Mouse (Mus musculus) neutrophil, adult 5-6 weeks (primary cell): ENCODE data around the gene Ddhd1. TPM values are rescaled to one million over a fixed set of nuclear protein-coding genes. Genes with fewer than 3 reads are reported as not detected.
A peak's percentile ranks its signal among the peaks of the same experiment; 100 is the strongest.

Experiments used
- ATAC-seq: fragments of 151-379, 151-347 bp; 2 replicates; pipeline ENCODE4 v1.8.0; 2017; ENCODE audit warnings: mild to moderate bottlenecking, moderate TSS enrichment; ENCODE audit not compliant: insufficient number of reproducible peaks, poor library complexity, low FRiP score, severe bottlenecking; ENCODE audit errors: extremely low read depth
- total RNA-seq: library from RNA; stranded (forward); fragments of 200-1000 nt; gene quantifications from 2 replicates; pipeline ENCODE4 v1.2.3, GENCODE M21; 2017

The Ddhd1 gene
- total RNA-seq, 1 experiment from 2014 or later = 48.8 TPM

DNA sequence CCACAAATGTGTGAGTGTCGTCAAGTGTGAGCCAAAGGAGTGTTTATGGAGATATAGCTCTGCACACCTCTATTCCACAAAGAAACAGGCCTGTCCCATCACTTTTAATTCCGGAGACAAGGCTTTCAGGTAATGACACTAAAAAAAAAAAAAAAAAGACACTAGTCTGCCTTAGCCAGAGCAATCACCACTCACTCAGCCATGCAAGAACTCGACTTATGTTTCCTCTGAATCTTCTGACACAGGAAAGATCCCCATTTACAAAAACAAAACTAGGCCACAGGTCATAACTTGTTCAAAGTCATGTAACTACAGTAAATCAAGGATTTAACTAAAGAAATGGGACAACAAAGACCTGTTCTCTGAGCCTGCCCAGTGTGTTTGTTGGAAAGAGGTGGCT is 9.8 kb downstream of the Ddhd1 start:
- ATAC-seq = no peak

DNA sequence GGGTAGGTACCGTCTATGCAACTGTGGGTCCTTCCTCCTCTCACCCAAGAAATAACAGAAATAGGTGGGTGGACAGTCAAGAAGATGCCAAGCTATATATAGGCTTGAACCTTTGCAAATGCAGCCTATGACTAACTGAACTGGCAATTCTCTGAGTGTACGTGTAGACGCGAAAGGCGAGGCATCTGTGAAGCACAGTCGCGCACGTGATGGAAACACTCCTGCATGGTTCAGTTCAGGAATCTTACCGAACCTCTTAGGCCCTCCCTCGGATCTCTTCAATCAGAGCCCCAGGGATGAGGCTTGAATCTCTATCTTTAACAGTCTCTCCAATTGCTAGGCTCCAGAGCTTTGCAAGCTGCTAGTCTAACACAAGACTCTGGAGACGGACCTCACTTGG is 10.3 kb downstream of the Ddhd1 start:
- ATAC-seq = no peak

DNA sequence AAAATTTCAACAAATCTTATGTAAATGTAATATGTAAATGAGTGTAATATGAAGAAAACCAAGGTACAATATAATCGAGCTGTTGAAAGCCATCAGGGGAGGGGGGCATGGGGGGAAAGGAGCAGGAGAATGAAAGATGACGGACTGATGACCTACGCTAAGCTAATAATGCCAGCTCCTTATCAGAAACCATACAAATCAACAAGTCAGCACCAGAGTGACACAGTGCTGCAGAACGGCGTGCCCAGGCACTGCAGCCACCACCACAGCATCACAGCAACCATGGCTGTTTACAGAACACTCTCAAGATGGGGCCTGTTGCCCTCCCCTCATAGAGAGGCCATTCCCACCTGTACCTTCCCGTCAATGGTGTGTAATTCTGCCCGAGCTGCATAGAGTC is 10.8 kb downstream of the Ddhd1 start:
- ATAC-seq = no peak

DNA sequence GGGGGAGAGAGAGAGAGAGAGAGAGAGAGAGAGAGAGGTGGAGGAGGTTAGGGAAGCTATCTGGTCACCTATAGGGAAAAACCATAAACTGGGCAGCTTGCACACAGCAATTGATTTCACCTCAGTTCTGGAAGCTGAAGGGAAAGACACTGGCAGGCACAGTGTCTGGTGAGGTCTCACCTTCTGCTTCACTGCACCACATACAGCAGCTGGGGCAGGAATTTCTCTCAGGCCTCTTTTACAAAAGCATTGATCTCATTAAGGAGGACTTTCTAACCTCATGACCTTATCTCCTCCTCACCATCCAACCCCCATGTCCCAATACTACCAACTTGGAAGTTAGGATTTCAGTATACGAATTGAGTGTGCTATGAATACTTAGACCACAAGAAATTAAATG is 13.2 kb downstream of the Ddhd1 start:
- no peak for ATAC-seq

DNA sequence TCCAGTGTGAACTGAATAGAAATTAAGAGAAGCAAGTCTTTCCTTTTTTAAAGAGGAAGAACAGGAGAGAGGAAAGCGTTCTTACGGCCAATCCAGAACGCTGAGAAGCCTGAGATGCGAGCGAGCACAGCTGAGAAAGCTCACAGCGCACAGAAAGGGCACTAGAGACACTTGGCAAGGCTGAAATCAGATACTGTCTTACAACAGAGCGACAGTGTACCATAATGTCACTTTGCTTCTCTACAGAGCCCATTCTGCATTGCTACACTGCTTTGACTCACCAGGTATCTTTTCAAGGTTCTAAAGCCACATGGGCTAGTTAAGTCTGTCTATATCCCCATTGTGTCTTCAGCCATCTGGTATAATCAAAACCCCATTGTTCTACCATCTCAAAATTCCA is 13.7 kb downstream of the Ddhd1 start:
- ATAC-seq = no peak

DNA sequence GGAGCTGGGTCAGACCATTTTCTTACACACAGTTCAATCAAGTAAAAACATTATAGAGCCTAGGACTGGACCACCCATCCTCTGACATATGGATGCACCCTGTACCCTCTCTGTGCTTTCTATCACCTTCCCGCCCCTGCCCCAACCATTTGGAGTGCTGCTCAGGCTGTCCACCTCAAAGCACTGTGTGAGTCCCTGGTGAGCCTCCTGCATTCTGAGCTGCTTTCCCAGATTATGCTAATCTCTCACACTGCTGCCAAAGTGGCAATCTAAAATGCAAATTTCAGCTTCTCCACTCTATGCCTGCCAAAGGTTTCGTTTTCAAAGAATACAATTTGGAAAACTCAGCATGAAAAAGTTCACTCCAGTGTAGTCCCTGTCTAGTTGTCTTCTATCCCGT is 14.5 kb downstream of the Ddhd1 start:
- no peak for ATAC-seq

DNA sequence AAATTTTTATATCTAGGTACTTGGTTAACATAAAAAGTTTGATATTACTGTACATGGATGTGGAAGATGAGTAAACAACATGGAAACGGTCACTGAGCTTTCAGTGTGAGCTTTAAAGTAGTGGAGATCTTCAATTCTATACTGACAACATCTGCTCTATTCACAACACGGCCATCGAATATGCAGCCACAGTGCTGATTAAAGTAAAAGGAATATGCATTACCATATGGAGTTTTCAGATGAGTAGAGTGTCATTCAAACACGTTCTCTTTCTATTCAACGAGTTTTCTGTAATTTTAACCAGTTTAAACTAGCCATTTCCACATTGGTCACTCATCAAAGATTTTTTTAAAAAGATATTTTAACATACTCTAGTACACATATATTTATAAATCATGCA is 15.1 kb downstream of the Ddhd1 start:
- ATAC-seq = no peak

DNA sequence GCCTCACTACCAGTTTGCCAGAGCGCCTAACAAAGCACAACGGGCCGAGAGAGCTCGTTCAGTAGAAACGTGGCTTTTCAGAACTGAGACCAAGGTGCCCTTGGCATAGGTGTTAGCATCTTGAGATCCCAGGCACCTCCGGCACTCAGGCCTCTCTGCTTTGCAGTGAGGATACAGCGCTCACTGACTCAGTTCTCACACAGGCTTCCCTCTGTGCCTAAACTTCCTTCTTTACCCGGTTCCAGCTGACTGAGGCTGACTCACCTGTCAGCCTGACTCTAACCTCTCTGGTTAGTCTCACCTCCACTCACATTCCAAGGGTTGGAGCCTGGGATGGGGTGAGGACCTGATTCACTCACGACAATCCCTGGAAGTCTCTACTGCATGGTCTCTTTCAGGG is 15.7 kb downstream of the Ddhd1 start:
- no peak for ATAC-seq

DNA sequence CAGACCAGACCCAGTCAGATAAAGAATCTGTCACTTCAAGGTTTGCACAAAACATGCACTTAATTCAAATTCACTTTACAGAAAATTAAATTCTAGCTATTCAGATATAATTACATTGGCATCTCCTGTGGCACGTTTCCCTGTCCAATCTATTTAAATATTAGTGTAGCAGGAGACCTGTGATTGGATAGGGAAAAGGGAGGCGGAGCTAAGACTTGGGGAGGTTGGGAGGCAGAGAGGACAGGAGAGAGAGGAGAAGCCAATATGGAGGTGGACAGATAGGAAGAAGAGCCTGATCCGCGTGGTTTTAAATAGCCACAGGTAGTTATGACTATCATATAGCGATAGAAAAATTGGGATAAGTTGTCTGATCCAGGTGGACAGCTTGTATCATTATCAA is 19.2 kb downstream of the Ddhd1 start:
- ATAC-seq = no peak

DNA sequence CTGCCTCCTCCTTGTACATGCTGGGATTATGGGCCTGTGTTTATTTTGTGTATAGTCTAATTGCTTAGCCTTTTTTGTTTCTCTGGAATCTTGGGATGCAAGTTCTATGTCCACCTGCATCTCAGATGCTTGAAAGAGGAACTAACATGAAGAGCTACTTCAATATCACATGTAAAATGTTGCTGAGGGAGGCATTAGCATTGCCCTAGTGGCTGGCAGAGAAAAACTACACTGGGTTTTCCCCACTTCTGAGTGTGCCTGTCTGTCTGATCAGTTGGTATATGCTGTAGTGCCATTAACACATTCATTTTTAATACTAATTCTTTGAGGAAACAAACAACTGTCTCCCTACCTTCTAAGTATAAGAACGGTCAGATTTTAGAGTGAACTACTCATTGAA is 22.4 kb downstream of the Ddhd1 start:
- no peak for ATAC-seq

DNA sequence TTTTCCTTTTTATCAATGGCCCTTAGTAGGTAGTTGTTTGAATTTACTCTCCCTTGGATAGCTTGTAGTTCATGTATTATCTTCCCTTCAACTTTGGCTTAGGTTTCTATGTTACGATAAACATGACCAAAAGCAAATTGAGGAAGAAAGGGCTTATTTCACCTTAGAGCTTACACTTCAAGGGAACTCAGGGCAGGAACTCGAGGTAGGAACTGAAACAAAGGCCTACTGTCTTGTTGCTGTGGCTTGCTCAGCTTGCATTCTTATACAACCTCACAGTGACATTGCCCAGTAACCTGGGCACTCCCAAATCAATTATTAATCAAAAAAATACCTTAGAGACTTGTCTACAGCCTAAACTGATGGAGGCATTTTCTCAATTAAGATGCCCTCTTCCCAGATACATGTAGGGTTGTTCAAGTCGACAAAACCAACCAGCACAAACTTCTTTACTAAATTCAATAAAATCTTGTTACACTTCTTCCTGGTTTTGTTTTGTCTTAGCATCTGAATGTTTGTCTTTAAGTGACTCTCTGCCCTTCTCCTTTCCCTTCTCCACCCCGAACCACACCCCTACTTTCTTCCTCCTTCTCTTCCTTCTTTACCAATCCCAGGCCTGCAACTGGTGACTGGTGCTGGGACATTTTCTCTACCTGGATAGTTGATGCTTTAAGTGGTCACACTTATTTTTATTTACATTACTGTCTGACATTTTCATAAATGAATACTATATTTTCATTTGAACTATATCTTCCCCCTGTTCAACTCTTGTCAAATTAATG is 25.0 kb downstream of the Ddhd1 start:
- 0 out of 2 replicates have a peak, but pooled peaks have one; percentile 23 for ATAC-seq

DNA sequence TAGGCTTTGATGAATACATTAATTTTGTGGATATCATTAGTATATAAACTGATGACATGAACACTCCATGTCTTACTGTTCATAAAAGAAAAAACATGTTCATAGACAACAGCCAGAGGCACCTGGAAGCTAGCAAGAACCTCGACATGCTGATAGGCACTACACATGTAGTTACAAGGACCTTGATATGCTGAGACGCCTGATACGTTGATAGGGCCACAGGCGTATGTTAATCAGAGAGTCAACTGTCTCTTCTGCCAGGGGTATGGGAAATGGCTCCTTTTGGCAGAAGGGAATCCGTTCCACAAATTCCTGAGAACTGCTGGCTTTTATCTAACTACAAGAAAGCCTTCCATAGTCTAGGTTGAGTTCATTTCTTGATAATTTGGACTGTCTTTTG is 27.4 kb downstream of the Ddhd1 start:
- ATAC-seq = no peak

DNA sequence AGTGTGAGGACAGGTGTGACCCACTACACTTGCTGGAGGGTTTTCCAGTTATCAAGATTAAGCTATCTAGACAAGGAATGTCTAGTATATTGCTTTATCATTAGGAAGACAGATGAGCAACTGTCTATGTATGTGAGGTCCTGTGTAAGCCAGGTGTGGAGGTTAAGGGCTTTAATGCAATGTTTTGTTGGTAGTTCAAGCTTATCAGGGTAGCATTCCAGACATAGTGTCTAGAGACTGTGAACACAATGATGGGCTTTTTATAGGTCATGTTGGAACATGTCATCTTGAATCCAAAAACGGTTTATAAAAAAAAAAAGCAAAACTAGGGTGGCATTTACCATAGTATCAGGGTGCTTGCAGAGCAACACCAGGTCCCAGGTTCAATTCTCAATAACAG is 28.0 kb downstream of the Ddhd1 start:
- ATAC-seq = no peak

DNA sequence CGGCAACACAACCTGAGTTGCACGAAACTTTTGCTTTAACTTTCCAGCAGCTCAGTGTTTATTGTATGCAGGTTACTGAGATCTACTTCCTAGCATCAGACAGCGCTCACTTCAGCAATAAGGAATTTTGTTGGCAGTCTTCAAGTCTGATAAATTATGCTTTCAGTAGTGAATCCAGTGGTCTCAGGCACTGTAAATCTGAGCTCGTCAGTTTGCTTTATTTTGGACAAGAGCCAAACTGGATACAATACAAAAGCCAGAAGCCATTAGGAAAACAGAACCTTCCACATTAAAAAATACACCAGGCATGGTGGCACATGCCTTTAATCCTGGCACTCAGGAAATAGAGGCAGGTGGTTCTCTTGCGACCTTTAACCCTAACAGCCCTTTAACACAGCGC is 39.6 kb downstream of the Ddhd1 start:
- ATAC-seq = no peak

DNA sequence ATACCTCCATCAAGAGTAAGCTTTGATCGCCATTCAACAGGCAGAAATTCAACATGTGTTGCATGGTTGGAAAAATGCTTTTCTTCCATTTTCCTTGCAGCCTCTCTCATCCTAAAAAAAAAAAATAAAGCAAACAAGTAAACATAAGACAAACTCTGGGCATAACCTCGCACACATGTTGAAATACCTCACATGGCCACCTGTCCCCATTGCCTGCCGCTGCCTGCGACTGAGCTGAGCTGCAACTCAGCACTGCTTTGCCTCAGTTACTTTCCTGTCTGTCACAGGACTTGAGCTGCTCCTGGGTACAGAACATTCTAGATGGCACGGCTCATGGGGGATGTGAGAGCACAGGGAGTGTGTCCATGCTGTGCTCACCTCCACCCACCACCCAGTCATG is 41.4 kb downstream of the Ddhd1 start:
- no peak for ATAC-seq

DNA sequence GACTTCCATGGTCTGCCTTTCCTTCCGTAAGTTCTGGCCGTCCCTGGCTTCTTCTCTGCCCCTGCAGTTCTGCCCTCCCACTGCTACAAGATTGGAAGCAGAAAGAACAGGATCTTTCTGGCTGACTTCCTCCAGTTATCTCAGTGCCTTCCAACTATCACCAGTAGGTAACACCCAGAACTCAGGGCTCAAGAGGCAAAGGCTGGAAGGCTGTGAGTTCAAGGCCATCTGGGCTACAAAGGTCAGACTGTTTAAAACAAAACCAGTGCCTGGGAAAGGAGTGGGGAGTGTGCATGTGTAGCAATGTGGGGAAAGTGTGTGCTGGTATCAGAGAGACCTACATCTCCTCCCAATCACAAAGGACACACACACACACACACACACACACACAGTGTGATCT is 42.2 kb downstream of the Ddhd1 start:
- ATAC-seq = no peak

DNA sequence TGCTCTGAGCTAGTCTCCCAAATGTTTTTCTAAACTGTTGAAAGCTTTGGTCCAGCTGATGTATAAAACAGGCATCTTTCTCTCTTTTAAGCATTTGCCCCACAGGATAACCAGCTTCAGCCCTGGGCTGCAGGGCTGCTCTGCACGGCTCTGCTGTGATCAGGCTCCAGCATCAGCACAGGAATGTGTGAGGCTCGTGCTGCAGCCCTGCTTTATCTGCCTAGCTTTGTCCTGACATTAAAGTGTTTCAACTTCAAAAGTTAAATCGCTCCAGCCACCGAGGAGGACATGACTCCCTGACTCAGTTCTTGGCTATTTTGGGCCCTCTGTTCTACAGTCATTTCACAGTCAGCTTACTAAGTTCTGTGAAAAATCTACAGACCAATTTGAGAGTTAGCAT is 43.1 kb downstream of the Ddhd1 start:
- no peak for ATAC-seq

DNA sequence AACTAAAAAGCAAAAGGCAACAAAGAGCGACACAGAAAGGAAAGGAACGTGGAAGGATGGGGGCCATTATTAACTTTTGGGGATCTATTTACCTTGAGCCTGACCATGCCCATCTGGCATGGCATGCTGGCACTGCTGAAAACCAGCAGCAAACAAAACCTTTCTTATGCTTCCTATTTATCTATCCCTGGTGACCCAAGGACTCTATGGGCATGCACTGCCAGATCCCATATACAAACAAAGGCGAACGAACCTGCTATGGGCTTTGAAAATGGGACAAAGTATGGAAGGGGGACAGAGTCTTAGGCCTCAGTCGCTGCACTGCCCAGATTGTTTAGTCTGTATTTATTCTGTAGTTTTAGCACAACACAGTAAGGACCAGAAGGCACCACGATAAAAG is 43.5 kb downstream of the Ddhd1 start:
- ATAC-seq = no peak

DNA sequence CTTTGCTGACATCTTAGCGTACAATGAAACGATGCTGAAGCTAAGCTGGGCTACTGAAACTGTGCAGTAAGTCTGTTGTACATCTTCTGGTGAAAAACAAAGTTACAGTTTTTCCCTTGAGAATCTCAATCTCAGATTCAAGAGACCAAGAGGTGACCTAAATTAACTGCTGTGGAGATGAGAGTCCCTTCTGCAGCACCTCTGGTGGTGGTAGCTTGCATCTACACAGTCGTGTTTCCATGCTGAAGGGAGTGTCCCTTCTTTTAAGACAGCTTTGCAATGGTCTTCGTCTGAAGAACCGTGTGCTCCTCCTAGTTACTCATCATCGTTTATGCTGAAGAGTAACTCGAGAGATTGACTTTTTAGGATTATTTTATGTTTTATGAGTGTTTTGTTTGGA is 46.3 kb downstream of the Ddhd1 start:
- no peak for ATAC-seq

DNA sequence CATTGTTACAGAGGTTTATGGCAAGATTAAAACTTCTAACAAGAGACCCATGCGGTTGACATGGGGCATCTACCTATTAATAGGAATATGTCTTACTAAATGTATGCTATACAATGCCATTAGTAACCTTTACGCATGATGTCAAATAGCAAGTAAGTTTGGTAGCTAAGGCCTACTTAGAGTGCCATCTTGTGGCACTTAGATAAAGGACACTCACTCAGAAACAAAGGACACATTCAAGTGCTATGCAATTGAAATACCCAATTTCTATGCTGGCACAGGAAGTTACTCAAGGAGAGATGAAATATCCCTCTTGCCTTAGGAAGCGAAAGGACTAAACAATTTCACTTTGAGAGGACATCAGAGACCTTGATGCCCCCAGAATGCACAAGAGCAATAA is 55.9 kb downstream of the Ddhd1 start:
- no peak for ATAC-seq

DNA sequence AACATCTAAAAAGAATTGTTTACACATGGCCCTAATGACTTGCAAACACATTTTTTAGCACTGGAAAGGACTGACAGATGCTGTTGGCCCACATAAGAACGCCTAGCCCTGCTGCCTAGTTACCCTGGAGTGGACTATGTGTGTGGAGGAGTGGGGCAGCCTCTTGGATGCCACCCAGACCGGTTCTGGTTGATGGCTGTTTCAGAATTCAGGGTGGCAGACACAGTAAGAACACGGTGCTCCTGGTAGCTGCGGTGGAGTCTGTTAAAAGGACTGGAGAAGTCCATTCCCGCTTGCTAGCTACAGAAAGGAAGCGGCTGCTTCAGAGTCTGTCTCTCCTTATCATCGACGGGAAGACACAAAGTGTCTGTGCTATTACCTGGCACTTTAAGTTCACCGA is 57.4 kb downstream of the Ddhd1 start:
- ATAC-seq = no peak
